Mouse (Mus musculus) testis, adult 2 months (tissue): ENCODE data around the gene Mrps18a.

ENCODE experiments used
- CTCF ChIP-seq: fragments of 200-500 bp; IDR thresholded peaks from 2 replicates; pipeline ENCODE4 v1.5.1; 2012; ENCODE audit warnings: low read depth, mild to moderate bottlenecking, inconsistent platforms, low read length, moderate library complexity; ENCODE audit not compliant: control insufficient read depth, insufficient read depth, insufficient replicate concordance
- POLR2A ChIP-seq: fragments of 200-500 bp; IDR thresholded peaks from 2 replicates; pipeline ENCODE4 v1.6.1; 2012; ENCODE audit warnings: low read depth, mild to moderate bottlenecking, inconsistent platforms, low read length, moderate library complexity; ENCODE audit not compliant: control insufficient read depth

- no peak for TF ChIP-seq CTCF
- no peak for TF ChIP-seq POLR2A
Measured at GRCm38 (mm10) chr17:46091899-46092298, 18.9 kb upstream of the Mrps18a start.
